Mouse (Mus musculus) gastrocnemius, adult 8-10 months (tissue): ENCODE data around the gene Tnfaip3. TPM values are rescaled to one million over a fixed set of nuclear protein-coding genes. Genes with fewer than 3 reads are reported as not detected.

Source experiments
- DNase-seq, 2 experiments: peaks; one replicate each; pipeline ENCODE4 v3.0.0; 2022; ENCODE audit warnings: low spot score in 2 of 2
- total RNA-seq, 4 experiments: library from RNA; stranded (reverse); gene quantifications; 2 replicates each; pipeline ENCODE4 v1.2.4; 2022

The Tnfaip3 gene
- total RNA-seq = 1 to 10 TPM; 1.4 to 2.7 (median 1.9) TPM

DNA sequence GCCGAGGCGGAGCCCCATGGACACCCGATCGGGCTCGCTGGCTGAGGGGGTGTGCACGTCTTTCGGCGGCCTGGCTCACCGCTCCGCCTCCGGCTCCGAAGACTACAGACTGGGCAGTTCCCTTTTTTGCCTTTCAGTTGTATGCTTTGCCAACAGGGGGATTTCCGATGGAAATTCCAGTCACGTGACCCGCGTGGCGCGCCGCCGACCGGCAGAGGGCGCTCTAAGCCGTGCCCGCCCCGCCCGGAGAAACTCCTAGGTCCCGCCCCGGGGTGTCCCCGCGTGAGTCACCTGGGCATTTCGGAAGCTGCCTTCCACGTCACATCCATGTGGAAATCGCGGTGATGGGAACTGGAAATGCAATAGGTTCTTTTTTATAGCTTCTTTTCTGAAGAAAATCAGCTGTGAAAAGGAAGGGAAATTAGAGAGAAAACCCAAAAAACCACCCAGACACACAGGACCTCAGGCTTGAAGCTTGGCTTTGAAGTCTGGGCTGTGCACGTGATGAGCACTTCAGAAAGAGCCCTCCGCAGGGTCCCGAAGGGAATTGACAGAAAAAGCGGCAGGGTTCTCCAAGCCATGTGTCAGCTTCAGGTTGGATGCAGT is at the start of gene Tnfaip3:
Gene Tnfaip3, minus strand, starts transcription at position 401 of the 606 bp plus-strand sequence.
- DNase-seq = peak; percentile 94 to 95

DNA sequence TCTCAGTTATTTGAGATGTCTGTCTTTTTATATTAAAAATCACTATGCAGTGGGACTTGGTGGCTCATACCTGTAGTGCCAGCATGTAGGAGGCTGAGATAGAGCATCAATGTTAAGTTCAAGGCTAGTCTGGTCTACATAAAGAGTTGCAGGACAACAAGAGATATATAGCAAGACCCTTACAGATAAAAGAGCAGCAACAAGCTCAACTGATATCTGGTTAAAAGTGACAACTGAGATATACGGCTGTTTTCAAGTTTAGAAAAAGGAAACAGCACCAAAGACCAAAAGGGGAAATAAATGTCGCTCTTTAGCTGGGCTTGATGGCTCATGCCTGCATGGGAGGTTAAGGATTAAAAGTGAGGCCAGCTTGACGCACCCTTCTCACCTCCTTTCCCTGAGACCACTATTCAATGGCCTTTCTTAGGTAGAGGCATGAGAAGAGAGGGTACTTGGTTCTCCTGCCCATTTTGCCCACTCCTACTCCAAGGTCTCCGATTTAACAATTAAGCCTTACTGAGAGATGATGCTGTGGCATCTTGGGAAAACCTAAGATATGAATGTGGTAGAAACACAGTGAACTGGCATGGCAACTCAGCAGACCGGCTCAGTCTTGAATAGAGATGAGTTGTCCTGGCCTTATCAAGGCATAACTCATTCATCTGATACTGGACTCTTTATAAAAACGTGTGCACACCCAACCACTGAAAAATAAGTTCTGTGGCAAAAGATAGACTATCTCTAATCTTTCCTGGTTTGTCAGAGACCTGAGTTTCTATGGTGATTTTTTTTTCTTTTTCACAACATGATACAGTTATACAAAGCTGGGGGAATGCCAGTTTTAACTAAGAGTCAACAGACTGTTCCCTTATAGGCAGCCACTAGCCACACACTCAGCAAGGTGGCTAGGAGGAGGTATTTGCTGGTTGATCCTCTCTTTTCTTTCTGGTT is 49.5 kb upstream of the Tnfaip3 start:
- DNase-seq = no peak

DNA sequence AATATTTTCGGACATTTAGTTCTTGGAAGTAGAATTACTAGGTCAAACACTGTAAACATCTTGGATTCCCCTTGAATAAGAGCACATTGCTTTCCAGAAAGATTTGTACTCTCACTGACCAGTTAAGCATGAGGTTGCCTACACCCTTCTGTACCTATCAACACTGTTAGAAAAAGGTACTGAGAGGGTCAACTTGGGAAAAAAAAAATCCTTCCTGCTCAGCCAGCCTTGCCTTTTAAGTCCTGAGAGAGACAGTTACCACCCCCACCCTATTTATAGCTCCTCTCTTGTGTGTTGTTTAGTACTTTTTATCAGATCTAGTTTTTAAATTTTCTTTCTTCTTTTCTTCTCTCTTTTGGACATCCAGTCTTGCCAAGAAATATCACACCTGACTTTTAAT is 48.2 kb upstream of the Tnfaip3 start:
- DNase-seq = no peak

DNA sequence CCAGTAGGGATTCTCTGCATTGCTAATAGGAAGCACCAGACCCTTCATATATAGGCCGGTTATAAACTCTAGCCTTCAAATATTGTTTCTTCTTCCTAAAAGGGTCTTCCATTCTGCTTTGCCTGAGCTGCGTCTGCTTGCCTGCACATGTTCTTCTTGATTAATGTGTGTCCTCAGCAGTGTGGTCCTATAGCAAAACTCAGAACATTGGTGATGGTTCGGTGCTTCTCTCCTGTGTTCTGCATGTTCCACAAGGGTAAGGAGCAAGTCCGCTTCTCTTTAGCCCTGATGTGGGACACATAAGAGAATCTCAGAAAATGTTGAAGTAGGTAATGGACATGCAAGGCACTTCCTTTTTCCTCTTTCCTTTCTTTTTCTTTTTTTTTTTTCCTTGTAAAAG is 47.8 kb upstream of the Tnfaip3 start:
- no peak for DNase-seq

DNA sequence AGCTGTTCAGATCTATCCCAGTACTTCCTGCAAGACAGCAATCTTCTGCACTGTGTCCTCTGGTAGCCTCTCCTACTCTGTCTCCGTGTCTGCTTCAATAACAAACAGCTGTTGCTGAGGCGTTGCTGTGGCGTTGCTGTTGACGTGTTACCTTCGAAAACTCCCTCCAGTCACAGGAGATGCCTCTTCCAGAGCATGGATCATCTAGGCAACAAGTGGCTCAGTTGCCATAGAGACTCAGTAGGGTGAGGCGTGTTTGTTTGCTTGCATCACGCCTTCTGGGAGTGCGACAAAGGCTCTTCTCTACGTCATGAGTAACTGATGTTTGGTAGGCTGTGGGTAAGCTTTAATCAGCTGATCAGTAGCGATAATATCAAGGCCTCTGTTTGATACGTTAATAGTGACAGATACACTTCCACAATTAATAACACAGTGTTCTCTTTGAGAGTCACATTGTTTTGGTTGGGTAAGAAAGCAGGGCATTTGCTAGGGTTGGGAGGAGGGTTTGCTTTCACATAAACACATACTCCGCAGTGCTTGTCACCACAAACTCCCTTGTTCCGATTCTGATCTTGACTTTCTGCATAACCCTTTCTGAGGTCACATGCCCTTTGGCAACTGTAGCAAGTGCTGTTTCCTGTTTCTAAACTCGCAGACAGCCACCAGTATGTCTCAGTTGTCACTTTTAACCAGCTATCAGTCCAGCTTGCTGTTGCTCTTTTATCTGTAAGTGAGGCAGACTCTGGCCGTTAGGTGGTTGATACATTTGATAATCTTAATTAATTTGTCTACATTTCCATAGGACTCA is 46.8 kb upstream of the Tnfaip3 start:
- DNase-seq = no peak

DNA sequence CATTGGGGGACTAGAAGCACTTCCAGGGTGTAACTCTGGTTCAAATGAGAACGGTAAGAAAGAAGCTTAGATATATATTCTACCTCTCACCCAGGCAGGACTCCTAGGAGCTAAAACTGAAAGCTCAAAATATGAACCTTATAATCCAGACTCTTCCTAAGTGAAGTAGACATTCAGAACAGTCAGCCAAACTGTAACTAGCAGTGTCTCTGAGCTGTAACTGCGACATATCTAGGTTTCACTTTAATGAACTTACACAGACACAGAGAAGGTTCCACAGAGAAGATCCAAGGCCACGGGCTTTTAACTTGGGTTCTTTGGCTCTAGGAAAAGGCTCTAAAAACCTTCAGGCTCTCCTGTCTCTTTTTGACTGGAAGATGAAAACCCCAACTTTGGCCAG is 45.7 kb upstream of the Tnfaip3 start:
- no peak for DNase-seq

DNA sequence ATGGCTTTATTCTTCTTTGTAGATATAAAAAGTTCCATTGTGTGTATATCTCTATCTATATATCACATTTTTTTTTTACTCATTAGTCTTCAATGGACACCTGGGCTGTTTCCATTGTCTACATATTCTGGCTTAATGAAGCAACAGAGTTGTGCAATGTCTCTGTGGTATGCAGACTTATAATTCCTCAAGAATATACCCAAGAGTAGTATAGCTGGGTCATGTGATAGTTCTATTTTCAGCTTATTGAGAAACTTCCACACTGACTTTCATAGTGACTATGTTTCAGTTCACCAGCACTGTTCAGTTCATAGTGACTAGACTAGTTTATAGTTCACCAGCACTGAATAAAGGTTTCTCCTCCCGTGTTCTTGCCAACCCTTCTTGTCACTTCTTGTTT is 38.1 kb upstream of the Tnfaip3 start:
- no peak for DNase-seq

DNA sequence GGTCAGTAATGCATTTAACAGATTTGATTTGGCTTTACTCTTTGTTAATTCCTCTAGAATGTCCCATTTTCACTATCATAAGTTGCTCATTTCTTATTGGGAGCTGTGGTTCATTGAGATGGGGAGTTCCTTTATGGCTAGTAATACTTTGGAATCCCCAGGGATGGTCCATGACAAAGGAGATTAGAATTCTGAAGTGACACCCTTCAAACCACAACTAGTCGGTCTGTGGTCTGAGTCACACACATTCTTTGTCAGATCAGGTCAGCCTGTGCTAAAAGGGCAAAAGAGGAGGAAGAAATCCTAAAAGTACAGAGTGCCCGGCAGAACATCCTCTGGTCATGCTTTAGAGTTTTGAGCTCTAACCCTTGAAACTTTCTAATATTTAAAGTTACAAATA is 30.5 kb upstream of the Tnfaip3 start:
- DNase-seq = no peak

DNA sequence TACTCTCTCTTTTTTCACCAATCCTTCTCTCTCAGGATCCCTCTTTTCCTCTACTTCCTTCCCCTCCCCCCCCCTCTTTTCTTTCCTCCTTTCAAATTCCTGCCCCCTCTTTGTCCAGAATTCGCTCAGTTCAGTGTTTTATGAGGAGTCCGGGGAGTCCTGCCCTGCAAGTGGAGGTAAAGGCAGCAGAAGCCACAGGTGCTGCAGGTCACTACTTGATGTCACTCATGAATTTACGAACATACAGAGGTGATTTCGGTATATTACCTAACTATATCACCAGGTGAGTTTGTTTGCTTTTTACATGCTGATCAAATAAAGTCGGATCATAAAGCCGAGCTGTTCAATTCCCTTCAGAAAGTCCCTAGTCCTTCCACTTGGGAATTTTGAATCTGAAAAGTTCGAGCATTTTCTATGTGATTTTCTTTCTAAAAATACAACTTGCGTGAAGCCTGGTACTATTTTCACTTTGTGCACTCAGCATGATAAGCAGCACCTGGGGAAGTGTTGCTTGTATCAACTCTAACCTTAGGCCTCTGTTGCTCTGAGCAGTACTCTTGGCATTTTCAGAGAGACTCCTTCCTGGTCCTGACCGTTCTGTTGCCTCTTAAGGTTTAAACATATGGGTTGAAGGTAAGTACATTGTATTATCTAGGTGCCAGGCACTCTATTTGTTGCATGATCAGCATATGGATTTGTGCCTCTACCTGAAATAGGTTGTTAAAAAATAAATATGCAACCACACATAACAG is 29.5 kb upstream of the Tnfaip3 start:
- DNase-seq = no peak

DNA sequence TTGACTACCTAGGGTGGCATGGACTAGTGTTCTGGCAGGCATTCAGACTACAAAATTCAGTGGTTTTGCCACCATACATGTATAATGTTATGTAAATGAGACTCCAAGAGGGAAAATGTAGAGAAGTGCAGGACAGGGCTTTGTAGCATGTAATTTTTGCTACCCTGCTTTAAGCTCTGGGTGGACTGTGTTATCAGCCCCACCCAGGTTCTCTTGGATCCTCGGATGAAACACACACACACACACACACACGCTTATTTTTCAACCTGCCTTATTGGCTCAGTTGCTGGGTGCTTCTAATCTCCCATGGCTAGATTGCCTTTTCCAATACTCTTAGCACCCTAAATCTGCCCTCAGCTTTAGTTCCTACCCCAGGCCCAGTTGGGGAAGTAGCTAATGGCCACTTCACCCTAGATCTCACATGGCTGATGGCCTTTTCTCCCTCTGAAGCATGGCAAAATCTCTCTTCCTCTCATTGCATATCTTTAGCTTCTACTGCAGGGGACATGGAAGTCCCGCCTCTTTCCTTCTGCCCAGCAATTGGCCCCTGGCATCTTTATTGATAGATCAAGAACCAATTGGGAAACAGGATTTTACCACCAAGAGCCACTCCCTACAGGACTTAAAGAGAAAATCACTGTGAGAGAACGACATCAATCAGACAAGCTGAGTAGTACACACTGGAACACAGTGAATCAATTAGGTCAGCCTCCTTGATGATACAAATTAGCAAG is 28.2 kb upstream of the Tnfaip3 start:
- DNase-seq = no peak

DNA sequence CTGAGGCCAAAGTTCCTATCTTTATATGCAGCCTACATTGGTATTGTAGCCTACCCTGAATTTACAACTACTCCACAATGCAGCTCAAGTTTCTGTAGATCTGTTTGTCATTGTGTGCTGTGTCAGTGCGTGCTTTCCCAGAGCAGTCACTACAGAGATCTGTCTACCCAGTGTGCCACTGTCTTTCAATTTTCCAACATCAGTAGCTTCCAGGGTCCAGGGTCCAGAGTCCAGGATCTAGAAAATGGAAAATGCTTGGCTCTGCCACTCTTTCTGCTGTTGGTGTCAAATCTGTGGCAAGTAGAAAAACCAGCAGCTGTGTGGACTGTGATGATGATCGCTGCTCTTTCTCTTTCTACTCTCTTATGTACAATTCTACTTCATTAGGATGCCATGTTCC is 24.7 kb upstream of the Tnfaip3 start:
- DNase-seq = no peak

DNA sequence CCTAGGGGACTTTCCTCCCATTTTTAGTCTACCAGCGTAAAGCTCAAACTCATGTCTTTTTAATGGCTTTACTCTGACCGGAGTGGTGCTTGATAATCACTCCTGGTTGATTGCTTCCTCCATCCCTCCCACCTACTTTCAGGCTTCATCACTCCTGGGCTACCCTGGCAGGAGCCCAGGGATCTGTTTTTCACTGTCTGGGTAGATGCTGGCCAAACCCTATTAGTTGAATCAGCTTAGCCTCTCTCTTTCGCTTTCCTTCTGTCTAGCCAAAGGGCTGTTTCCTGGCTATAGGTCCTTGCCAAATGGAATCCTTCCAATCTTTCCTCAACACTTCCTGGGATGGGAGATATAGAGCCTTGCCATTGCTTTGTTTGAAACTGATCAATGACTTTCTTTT is 19.3 kb upstream of the Tnfaip3 start:
- DNase-seq = no peak

DNA sequence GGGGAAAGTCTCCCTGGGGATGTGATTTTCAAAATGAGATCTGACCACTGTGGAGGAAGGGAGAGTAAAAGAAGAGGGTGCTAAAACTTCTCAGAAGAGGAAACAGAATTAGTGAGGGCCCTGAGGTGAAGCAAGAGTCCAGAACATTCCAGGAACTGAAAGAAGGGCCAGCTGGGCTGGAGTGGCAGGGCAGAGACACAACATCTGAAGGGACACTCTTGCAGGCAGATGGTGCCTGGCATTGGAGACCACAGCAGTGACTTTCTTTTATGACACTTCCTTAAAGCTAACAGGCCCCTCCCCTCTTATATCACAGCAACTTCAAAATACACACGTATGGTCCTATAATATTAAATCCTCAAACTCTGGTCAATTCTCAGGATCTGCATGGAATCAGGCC is 18.2 kb upstream of the Tnfaip3 start:
- no peak for DNase-seq

DNA sequence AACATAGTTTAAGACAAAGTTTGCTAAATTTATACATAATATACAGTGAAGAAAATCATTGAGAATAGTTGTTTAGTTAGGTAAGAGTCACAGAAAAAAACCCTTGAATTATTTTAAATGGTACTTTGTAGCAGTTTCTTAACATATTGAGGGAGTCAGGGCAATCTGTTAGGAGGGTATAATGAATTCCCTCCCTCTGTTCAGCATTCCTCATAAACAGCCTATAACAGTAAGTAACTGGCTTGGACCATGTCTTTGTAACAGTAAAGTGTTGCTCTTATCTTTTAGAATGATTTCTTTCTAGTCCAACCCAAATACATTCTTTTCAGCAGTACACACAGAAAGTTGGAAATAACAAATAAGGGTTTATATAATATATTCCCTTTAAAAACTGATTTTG is 16.4 kb upstream of the Tnfaip3 start:
- no peak for DNase-seq

DNA sequence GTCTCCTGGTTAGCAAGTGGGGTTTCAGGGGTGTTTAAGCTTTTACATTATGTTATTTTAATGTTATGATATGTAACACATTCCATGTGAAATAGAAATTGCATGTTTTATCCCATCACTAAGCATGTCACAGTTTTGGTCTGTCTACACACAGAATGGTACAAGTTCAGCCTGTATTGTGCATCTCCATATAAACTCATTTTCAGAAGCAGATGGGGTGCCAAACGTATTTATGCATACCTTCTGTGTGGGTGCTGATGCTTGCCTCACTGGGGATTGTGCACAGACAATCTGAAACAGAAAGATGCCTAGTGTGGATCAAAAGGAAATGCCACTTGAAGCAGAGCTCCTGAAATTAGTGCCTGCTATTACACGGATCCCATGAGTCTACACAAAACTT is 15.2 kb upstream of the Tnfaip3 start:
- no peak for DNase-seq

DNA sequence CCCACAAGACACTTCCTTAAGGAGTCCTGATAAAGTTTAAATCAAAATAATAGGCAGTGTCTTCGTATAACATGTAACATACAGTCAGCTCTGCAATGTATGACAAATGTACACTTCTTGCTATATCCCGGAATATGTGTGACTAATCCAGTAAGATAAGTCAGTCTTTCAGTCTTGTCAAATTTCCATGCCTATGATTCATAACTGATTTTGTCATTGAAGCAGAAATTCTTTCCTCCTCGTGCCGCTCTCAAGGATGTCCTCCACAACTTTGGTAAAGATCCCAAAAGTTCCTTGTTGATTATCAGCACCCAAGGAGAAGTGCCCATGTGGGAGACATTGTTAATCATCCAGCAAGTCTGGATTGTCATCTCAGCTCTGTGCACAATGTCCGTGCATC is 11.3 kb upstream of the Tnfaip3 start:
- DNase-seq = no peak

DNA sequence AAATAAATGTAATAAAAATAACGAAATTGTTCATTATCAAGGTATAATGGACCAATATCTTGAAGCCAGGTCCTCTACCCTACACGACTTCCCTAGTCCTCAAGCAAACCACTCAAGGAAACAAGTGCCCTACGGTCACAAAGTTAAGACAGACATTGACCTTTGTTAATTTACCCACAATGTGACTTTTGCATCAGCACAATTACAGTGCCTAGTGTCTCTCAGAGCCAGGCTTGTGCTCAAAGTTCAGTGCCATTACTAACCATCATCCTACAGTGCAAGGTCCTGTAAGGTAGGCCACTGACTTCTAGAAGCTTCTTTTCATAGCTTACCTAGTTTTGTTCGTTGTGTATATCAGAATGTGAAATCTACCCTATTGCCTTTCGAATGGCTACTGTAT is 8.9 kb upstream of the Tnfaip3 start:
- no peak for DNase-seq

DNA sequence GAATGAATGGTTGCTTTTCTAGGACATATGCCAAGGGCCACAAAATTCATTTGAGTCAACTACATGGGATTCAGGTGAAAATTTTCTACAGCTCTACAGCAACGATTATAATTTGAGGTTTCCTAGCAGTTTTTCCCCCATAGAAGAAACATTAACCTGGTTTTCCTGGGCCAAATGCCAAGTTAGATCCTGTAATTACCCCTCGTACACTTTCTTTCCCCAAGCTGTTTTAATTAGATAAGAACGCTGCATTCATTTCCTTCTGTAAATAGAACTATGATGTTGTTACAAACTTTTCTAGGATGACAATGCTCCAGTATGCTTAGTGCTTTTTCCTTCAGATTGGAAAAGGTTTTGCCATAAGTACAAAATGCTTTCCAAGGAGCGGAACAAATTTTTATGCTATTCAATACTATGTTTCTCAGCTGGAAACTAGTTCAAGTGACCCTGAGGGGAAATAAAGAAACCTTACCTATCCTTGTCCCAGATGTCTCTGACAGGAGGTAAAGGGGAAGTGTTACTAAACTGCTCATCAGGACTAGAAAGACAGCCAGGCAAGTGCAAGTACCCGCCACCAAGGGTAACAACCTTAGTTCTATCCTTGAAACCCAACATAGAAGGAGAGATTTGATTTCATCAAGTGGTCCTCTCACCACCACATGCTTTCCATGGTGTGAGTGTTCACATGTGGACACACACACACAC is 8.3 kb upstream of the Tnfaip3 start:
- DNase-seq = no peak

DNA sequence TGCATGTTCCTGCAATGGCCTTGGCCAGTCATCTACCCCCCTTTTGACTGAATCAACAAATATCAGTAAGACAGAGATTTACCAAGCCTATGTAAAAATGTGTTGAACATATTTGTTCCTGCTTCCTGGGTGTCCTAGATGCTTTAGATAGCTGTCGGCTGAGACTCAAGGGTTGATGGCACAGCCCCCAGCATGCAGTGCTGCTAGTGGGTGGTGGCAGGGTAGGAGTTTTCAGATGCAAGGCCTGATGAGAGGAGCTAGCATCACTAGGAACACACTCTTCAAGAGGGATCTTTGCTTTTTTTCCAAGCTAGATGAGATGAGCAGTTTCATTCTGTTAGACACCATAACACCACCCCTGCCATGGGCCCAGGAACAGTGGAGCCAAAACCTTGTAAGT is 6.8 kb upstream of the Tnfaip3 start:
- DNase-seq = no peak

DNA sequence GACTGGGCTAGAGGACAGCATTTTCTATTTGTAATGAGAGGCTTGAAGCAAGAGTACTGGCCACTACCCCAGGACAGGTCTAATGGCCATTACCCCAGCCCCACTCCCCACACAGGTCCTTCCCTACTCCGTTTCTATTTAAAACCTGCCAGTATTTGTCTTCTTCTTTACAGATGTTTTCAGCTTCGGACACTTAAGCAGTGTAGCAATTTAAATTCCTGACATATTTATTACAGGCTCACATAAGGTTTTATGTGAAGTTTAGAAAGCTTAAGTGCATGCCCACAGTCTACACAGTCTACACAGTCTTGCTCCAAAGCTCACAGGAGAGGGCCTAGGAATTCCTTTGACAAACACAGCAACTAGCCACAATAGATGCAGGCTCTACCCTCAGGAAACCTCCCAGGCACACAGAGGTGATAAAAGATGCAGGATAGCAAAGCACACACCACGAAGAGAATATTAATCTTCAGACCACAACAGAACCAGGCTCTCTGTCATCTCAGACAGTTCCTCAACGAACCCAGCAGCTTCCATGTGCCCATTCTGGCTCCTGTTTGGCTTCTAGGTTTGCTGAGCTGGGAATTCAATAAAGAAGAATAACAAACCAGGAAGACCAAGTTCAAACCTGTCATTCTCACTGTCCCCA is 1.5 kb upstream of the Tnfaip3 start:
- no peak for DNase-seq
